Mouse (Mus musculus) cerebellum, adult 8-10 months (tissue): Measurements from ENCODE around the gene Ms4a6d.
"Not testable (repeated sequence)": the region's sequence is repeated elsewhere in the genome, so short reads cannot be mapped to it uniquely, and the experiment has no call there.

ENCODE experiments used
- DNase-seq: peaks from one replicate; pipeline ENCODE4 v3.0.0; 2022

Ms4a6d gene

DNA sequence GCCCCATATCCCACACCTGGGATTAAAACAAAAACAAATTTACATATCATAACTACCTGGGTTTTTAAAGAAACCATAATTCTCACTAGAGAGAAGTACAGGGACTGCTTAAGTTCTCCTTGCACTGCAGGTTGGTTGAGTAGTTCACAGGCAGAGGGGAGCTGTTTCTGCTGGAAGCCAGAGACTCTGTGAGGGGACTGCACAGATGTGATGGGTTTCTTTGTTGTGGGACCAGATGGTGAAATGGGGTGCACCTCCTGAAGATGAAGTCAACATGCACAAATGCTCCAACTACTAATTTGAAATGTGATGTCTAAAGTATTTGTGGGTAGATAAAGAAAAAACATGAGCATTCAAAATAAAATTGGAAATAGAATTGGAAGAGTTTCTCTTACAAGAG is 56.7 kb downstream of the Ms4a6d start:
- no peak for DNase-seq

DNA sequence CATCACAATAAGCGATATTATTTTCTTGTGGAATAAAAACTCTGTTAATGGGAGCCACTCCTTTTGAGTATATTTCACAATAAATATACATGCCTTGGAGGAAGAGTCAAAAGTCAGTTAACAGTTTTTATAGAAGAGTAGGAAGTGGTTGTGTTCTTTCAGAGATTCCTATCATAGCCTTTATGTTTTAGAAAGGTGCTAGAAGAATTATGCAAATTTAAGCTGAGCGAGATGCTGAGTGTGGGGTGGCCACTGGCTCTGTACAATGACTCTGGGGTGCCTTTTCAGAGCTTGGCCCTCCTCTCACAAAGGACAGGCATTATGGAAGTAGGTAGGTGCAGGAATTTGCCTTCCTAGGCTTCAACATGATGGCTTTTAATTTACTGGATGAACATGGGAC is 60.3 kb downstream of the Ms4a6d start:
- not testable (repeated sequence) for DNase-seq

DNA sequence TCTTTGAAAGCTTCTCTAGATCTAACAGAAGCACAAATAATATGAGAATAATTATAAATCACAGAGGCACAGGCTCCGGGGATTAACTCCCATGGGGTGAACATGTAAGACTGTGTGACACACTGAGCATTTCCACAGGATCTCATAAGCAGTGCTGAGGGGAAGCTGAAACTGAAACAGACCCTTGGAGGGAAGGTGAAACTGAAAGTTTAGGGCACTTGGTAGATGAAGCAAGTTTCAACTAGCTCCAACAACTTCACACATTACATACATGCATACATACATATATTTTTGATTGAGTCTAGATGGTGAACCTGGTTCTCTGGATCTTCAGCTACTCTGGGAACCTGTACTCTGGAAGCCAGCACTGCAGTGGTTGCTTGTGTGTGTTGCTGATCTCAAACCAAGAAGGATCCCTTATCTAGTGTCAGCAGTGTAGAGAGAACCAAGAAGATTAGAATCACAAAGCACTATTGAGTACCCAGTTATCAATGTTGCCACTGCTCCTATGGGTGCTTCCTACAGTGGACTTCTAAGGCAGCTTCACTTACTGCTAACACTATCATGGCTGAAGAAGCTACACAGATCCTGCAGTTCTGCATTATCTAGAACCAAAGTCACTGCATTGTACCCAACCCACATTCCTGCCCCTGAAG is 64.4 kb downstream of the Ms4a6d start:
- not testable (repeated sequence) for DNase-seq

DNA sequence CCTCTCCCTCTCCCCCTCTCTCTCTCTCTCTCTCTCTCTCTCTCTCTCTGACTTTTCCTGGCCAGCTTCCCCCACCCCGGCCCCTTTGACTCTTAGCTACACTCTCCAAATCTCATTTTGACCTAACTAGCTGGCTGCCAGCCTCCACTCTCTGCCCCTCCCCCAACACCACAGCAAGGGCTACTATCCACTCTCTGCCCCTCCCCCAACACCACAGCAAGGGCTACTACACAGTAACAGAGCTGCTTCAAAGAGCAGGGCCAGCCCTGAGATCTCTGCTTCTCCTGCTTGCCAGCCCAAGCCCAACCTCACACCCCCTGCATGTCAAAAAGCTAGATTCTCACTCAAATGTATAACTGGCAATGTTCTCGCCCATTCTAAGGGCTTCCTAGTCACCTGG is 67.3 kb downstream of the Ms4a6d start:
- no peak for DNase-seq
